Mouse (Mus musculus): Measurements from ENCODE around the gene Fam189a1.

DNA sequence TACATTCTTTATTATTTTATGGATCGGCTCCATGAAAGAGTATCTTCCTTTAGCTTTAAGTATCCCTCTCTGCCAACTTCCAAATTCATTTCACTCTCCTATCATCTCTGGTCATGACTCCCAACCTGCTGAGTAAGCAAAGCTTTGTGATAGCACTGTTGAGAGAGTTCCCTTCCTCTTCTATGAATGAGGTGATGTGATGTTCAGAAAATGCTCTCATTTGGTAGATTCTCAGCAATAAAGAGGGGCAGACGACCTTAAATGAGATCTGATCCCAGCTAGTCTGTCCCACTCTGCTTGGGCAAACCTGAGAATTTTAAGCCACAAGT is 205.6 kb downstream of the Fam189a1 start:
- no peak for TF ChIP-seq POLR2A (IDR thresholded peaks at IDR 0.05; ENCODE audit: borderline replicate concordance, insufficient read depth, low read length)
- no peak for TF ChIP-seq CTCF (IDR thresholded peaks at IDR 0.05; ENCODE audit: borderline replicate concordance, insufficient read depth, low read depth, low read length)
